Mouse (Mus musculus): ENCODE data around the gene Snrpd3.

GRCm38 (mm10) chr10:75535423-75535822 lies 18.1 kb downstream of the Snrpd3 start:
- TF ChIP-seq CTCF (conservative IDR thresholded peaks at IDR 0.05; ENCODE audit: low read length) (no peak), NANOG (IDR thresholded peaks at IDR 0.05; ENCODE audit: borderline replicate concordance, low read length) (no peak)
